Mouse (Mus musculus): ENCODE results near the gene Dusp9.

GRCm38 (mm10) chrX:73658391-73658790, 19.2 kb downstream of the Dusp9 start:
- TF ChIP-seq CTCF (IDR thresholded peaks at IDR 0.05; ENCODE audit: low read depth, low read length): no peak
- TF ChIP-seq GATA2 (IDR thresholded peaks at IDR 0.05; ENCODE audit: borderline replicate concordance, low read depth, low read length): no peak
- no peak for TF ChIP-seq TAL1 (conservative IDR thresholded peaks at IDR 0.05; ENCODE audit: low read depth, low read length)
- TF ChIP-seq GATA1 (IDR thresholded peaks at IDR 0.05; ENCODE audit: borderline replicate concordance, low read length): no peak
- TF ChIP-seq POLR2AphosphoS5 (IDR thresholded peaks at IDR 0.05; ENCODE audit: insufficient replicate concordance, low read depth, low read length): no peak

Data from G1E (cell line).